Mouse (Mus musculus): ENCODE data around the gene Akap10.
A peak's percentile ranks its signal among the peaks of the same experiment; 100 is the strongest.
"Not testable (repeated sequence)": the region's sequence is repeated elsewhere in the genome, so short reads cannot be mapped to it uniquely, and the experiment has no call there.

The Akap10 gene

GRCm38 (mm10) chr11:61930640-61931586 lies 861 bp upstream of the Akap10 start:
- no peak for DNase-seq (ENCODE audit: low spot score)

GRCm38 (mm10) chr11:61929323-61930097 lies 542 bp downstream of the Akap10 start:
- DNase-seq (ENCODE audit: low spot score), result no peak

- DNase-seq (ENCODE audit: low spot score), result no peak
Measured at GRCm38 (mm10) chr11:61923309-61923708, 6.7 kb downstream of the Akap10 start.

GRCm38 (mm10) chr11:61919702-61920101 lies 10.3 kb downstream of the Akap10 start:
- peak; percentile 12 for DNase-seq (ENCODE audit: low spot score)

GRCm38 (mm10) chr11:61908315-61908714 lies 21.7 kb downstream of the Akap10 start:
- no peak for DNase-seq (ENCODE audit: low spot score)

- DNase-seq (ENCODE audit: low spot score), result no peak
Measured at GRCm38 (mm10) chr11:61882183-61882582, 47.9 kb downstream of the Akap10 start.

- no peak for DNase-seq (ENCODE audit: low spot score)
Measured at GRCm38 (mm10) chr11:61879921-61880320, 50.1 kb downstream of the Akap10 start.

GRCm38 (mm10) chr11:61871881-61872280 lies 58.2 kb downstream of the Akap10 start:
- no peak for DNase-seq (ENCODE audit: low spot score)

GRCm38 (mm10) chr11:61866856-61867255 lies 63.2 kb downstream of the Akap10 start:
- no peak for DNase-seq (ENCODE audit: low spot score)

- DNase-seq (ENCODE audit: low spot score), result no peak
Measured at GRCm38 (mm10) chr11:61861781-61862547, 68.1 kb downstream of the Akap10 start.

GRCm38 (mm10) chr11:61859316-61859715 lies 70.7 kb downstream of the Akap10 start:
- DNase-seq (ENCODE audit: low spot score), result no peak

GRCm38 (mm10) chr11:61855539-61855938 lies 74.5 kb downstream of the Akap10 start:
- DNase-seq (ENCODE audit: low spot score), result no peak

- DNase-seq (ENCODE audit: low spot score), result peak; percentile 92
Measured at GRCm38 (mm10) chr11:61854988-61855411, 75.1 kb downstream of the Akap10 start, which contains the start of gene Ulk2. Gene Ulk2 (minus strand): TSS chr11:61855073.

GRCm38 (mm10) chr11:61854211-61854987 lies 75.7 kb downstream of the Akap10 start:
- DNase-seq (ENCODE audit: low spot score), result peak; percentile 86

- no peak for DNase-seq (ENCODE audit: low spot score)
Measured at GRCm38 (mm10) chr11:61853659-61854058, 76.4 kb downstream of the Akap10 start.

- DNase-seq (ENCODE audit: low spot score), result no peak
Measured at GRCm38 (mm10) chr11:61852916-61853315, 77.1 kb downstream of the Akap10 start.

GRCm38 (mm10) chr11:61851195-61851594 lies 78.9 kb downstream of the Akap10 start:
- DNase-seq (ENCODE audit: low spot score), result no peak

GRCm38 (mm10) chr11:61840663-61841062 lies 89.4 kb downstream of the Akap10 start:
- not testable (repeated sequence) for DNase-seq (ENCODE audit: low spot score)

GRCm38 (mm10) chr11:61839940-61840339 lies 90.1 kb downstream of the Akap10 start:
- DNase-seq (ENCODE audit: low spot score), result no peak

- no peak for DNase-seq (ENCODE audit: low spot score)
Measured at GRCm38 (mm10) chr11:61839182-61839581, 90.9 kb downstream of the Akap10 start.

Data from layer of hippocampus, adult 11-12 months (tissue).